Mouse (Mus musculus) WW6 (cell line): ENCODE results near the gene Kirrel3.

Experiments
- DNase-seq: peaks from one replicate; pipeline ENCODE4 v3.0.0-alpha.2; 2013; ENCODE audit warnings: low read depth, low spot score

Gene Kirrel3

GRCm38 (mm10) chr9:34485759-34486431, at the start of gene Kirrel3:
Kirrel3 (plus strand) TSS chr9:34485894.
- DNase-seq = no peak

GRCm38 (mm10) chr9:34440721-34441120, 45.0 kb upstream of the Kirrel3 start:
- no peak for DNase-seq

DNA sequence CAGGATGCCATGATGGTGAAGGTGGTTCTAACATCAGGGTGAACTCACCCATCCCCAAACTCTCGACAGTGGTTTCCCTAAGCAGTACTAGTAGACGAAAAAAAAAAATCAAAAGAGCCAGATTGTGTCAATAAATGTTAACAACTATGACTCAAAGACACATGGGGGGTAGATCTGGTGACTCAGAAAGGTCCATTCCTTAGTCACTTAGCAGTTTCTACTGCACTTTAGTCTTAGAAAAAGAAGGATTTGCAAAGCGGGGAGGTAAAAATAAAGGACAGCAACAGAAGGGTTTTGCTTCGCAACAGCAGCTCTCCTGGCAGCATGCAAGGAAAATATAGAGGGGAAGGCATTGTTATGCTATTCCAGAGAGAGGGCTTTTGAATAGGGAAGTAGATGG, 41.7 kb upstream of the Kirrel3 start:
- no peak for DNase-seq

DNA sequence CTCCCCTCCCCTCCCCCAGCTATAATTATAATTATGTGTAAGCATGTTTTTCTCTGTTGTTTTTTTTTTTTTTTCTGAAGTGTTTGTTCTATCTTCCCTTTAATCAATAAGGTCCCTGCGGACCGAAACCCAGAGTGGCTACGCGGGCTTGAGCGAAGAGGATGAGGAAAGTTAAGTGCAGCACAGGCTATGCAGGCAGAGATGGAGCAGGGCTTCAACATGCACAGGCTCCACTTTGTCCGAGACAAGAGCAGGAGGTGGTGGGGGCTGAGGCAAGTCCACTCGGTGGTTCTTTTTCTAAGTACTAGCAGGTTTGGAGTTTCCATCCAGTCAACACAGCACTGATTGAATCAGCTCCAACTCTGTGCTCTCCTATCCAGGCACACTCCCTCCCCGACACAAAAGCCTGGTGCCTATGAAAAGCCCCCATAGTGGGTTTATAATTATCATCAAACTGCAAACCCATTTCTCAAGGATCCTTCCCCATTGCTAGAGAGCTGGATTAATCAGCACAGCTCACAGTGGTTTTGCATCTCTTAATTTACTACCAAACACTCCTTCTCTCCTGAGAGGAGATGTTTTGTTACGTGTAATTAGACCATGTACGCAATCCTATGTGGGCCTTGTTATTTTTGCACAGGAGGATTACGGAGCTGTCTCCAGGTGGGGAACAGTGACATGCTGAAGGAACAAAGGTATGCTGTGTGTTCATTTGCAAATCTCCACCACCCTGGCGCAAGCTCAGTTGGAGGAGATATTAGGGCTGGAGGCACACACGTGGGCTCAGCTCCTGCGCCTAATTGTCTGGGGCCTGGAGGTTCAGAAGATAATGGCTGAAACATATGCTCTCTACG, 39.0 kb upstream of the Kirrel3 start:
- DNase-seq = no peak

- DNase-seq = no peak
These were observed 38.0 kb upstream of the Kirrel3 start for GRCm38 (mm10) chr9:34447736-34448135.

GRCm38 (mm10) chr9:34448467-34448866, 37.2 kb upstream of the Kirrel3 start:
- no peak for DNase-seq

DNA sequence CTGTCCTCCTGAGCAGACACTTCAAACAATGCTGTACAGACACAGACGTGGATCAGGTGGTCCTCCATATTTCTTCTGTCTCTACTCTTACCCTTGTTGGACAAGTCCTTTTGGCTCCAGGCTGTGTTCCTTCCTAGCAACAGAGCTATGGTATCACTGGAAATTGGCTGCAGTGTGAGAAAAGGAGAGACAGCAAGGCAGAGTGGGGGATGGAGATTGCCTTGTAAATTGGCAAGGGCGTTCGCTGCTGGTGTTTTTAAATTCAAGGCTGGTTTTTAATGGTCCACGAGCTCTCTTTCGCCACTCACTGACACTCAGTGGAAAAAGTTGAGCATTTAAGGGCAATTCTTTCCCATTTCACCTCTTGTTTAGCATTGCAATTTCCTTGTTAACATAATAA, 27.5 kb upstream of the Kirrel3 start:
- no peak for DNase-seq

GRCm38 (mm10) chr9:34459968-34460367, 25.7 kb upstream of the Kirrel3 start:
- no peak for DNase-seq

GRCm38 (mm10) chr9:34463666-34464065, 22.0 kb upstream of the Kirrel3 start:
- DNase-seq = no peak

DNA sequence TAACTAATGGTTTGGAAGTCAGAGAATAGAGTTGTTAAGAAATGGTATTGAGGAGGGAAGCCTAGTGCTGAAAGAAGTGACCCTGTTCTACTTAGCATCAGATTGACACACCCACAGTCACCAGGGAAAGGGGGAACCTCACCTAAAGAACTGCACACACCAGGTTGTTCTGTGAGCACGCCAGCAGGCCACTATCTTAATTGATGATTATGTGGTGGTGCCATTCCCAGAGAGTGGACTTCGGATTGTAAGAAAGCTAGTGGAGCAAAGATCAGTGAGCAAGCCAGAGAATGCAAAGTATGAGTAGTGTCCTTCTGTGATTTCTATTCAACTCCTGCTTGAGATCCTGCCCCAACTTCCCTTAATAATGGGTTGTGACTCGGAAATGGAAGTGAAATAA, 19.6 kb upstream of the Kirrel3 start:
- DNase-seq = no peak

DNA sequence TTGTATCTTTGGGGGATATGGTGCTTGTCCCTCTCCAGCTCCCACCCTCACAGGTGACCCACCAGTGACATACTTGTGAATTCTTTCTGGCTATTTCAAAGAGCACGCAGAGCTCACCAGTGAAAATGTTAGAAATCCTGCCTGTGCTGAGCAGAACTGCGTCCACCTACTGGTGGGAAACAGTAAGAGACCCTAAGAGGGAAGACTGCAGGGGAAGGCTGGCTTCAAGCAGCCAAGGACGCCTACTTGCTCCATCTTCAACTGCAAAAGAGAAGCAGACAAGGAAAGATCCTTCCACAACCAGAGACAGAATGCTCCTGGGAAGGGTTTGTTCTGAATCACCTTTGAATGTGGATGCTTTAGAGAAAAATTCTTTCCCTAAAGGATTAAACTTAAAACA, 16.5 kb upstream of the Kirrel3 start:
- no peak for DNase-seq

GRCm38 (mm10) chr9:34476206-34476605, 9.5 kb upstream of the Kirrel3 start:
- DNase-seq = no peak

GRCm38 (mm10) chr9:34478494-34478893, 7.2 kb upstream of the Kirrel3 start:
- DNase-seq = no peak

GRCm38 (mm10) chr9:34483236-34483635, 2.5 kb upstream of the Kirrel3 start:
- no peak for DNase-seq

DNA sequence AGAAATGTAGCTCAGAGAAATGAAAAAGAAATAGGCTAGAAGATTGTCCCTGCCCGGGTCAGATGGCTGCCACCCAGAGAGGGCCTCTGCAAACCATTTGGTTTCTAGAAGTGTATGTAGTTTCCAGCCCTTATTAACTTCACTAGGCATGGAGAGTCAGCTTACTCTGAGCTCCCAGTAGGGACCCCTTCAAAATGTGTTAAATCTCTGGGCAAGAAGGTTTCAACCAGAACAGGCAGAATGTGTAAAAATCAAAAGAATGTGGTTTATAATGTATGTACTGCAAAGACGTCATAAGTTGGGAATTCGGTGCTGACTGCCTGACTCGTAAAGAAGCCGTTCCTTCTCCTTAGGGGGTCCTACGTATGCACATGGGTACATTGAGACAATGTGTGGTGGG, 1.0 kb upstream of the Kirrel3 start:
- DNase-seq = no peak

DNA sequence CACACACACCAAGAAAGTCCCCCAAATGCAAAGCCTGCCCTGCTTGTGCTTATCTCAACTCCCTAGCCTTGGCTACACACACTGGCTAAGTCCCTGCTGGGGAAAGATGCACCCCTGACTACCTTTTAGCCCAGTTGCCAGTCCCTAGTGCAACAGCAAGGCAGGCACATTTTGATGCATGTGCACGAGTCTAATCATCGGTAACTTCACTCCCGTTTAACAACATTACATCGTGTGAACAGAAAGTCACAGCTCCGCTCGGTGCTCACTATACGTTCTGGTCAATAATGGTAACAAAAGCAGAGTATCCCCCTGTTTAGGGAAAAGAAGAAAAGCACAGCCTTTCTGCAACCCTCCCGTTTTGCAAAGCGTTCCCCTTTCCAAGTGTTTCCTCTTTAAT, 2.6 kb downstream of the Kirrel3 start:
- no peak for DNase-seq

DNA sequence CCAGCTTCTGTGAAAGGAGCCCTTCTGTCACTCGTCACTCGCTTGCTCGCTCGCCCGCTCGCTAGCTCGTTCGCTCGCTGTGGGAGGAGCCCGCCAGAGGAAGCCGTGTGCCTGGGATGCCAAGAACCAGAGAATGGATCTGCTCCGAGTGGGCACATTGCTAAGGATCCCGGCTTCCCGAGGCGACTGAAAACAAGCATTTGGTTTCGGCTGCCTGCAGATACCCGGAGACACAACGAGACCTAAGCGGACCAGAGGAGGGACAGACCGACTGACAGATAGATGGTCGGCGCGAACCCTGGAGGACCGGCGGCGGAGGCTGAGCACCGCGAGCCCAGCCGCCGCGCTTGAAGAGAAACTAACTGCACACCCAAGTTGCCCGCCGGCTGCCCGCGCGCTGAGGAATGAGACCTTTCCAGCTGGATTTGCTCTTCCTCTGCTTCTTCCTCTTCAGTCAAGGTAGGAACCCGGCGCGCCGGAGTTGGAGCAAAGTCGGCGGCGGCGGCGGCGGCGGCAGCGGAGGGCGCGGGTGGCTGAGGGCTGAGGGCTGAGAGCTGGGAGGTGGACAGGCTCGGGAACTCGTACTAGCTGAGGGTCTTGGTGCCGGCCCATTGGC, 3.1 kb downstream of the Kirrel3 start:
- no peak for DNase-seq

DNA sequence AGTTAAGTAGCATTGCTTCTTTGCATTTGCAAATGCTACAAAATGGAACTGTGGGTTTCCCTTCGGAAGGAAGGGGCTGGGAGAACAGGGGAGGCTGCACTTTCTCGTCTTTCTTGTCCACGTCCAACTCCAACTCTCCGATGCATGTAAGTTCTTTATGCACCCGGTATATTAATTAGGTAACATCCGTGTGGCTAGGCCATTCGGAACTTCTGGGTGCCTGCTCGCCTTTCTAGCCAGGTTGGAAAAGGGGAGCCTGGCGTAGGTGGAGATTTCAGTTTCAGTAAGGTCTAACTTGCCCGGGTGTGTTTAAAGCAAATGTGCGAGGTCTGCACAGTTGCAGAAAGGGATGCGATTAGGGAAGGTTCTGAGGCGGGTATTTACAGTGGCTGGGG, 3.6 kb downstream of the Kirrel3 start:
- no peak for DNase-seq

DNA sequence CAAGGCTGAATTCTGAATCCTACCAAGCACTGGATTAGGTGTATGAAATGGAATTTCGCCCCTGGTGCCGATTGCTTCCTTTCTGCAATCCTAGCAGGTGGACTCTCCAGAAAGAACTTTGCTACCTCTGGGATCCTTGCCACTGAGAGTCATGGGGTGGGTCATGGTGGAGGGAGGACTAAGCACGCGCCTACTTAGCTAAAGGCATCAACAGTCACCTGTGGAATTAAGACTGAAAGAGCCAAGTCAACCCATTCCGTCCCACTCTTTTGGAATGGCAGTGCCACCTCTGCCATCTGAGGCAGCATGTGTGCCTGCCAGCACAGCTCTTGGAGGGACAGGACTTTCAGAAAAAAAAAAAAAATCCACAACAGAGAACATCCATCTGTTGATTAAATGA, 4.1 kb downstream of the Kirrel3 start:
- no peak for DNase-seq

- no peak for DNase-seq
These were observed 6.4 kb downstream of the Kirrel3 start for GRCm38 (mm10) chr9:34492121-34492520.

- no peak for DNase-seq
These were observed 7.9 kb downstream of the Kirrel3 start for GRCm38 (mm10) chr9:34493571-34493970.

- no peak for DNase-seq
These were observed 12.4 kb downstream of the Kirrel3 start for GRCm38 (mm10) chr9:34498126-34498525.

DNA sequence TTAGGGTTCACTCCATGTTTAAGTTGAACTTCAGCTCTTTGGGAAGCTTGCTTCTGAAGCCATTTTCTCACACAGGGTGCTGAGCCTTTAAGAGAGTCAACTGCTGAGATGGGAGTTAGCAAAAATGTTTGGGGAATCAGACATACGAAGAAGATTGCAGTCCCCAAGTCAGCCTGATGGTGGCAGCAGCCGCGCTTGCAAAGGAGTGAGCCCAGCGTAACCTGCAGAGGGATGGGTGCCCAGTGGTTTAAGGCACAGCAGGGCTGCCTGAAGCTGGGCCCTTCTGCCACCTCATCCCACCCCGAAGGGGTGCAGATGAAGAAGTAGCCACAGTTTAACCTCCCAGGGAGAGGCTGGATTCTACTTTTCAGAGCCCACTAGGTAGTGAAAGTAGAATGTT, 13.0 kb downstream of the Kirrel3 start:
- DNase-seq = no peak
